Mouse (Mus musculus) hindbrain, embryonic 16.5 days (tissue): Measurements from ENCODE around the gene Podxl. TPM values are rescaled to one million over a fixed set of nuclear protein-coding genes. Genes with fewer than 3 reads are reported as not detected.
A peak's percentile ranks its signal among the peaks of the same experiment; 100 is the strongest.

Experiments
- ATAC-seq: fragments of 200-750 bp; cut with Nextera tagmentation; 2 replicates; pipeline ENCODE4 v1.8.0; 2017; ENCODE audit warnings: moderate TSS enrichment, moderate library complexity
- H3K27ac ChIP-seq: fragments of 300-500 bp; sonication (generic); 2 replicates; pipeline ENCODE4 v1.5.1; 2014; ENCODE audit warnings: low read depth, mild to moderate bottlenecking, control low read depth, low read length, moderate library complexity
- H3K27me3 ChIP-seq: fragments of 300-500 bp; sonication (generic); replicated peaks from 2 replicates; pipeline ENCODE4 v1.6.1; 2014; ENCODE audit warnings: low read length; ENCODE audit not compliant: control insufficient read depth, insufficient read depth
- H3K36me3 ChIP-seq: fragments of 300-500 bp; sonication (generic); 2 replicates; pipeline ENCODE4 v1.6.1; 2014; ENCODE audit warnings: mild to moderate bottlenecking, low read length, moderate library complexity, mixed read lengths; ENCODE audit not compliant: control insufficient read depth, insufficient read depth
- H3K4me1 ChIP-seq: fragments of 300-500 bp; sonication (generic); 2 replicates; pipeline ENCODE4 v1.6.1; 2014; ENCODE audit warnings: low read depth, low read length; ENCODE audit not compliant: control insufficient read depth, insufficient read depth
- H3K4me2 ChIP-seq: fragments of 300-500 bp; sonication (generic); 2 replicates; pipeline ENCODE4 v1.6.1; 2014; ENCODE audit warnings: mild to moderate bottlenecking, low read length, control low read depth, moderate library complexity
- H3K4me3 ChIP-seq: fragments of 300-500 bp; sonication (generic); 2 replicates; pipeline ENCODE4 v1.5.1; 2014; ENCODE audit warnings: mild to moderate bottlenecking, low read length, control low read depth, moderate library complexity
- H3K9ac ChIP-seq: fragments of 300-500 bp; sonication (generic); 2 replicates; pipeline ENCODE4 v1.6.1; 2014; ENCODE audit warnings: low read depth, mild to moderate bottlenecking, control low read depth, low read length, moderate library complexity
- H3K9me3 ChIP-seq: fragments of 300-500 bp; sonication (generic); 2 replicates; pipeline ENCODE4 v1.6.1; 2014; ENCODE audit warnings: mild to moderate bottlenecking, low read length, moderate library complexity; ENCODE audit not compliant: control insufficient read depth
- WGBS: fragments of 180-500 bp; shearing (Covaris S2); extraction: QIAGEN DNeasy Blood & Tissue Kit; methylation state at CpG from one replicate; pipeline ENCODE4 v1.1.7; 2014; 5-methylcytosine and 5-hydroxymethylcytosine counted together
- polyA plus RNA-seq: library from polyadenylated mRNA; unstranded; fragments of >200 nt; fragmentation: Nextera tagmentation; extraction: Ambion mirVana; gene quantifications from 2 replicates; pipeline ENCODE4 v1.2.1, GENCODE M21; 2015

The Podxl gene
- 8.3 and 11.3 TPM in 2 replicates for polyA plus RNA-seq

- H3K27ac ChIP-seq = peak within 1 kb of the TSS; percentile 1; the same call in 1 of the 2 replicates
Observed at GRCm38 (mm10) chr6:31563235-31564181, at the start of gene Podxl. Gene Podxl (minus strand): TSS chr6:31563981.

DNA sequence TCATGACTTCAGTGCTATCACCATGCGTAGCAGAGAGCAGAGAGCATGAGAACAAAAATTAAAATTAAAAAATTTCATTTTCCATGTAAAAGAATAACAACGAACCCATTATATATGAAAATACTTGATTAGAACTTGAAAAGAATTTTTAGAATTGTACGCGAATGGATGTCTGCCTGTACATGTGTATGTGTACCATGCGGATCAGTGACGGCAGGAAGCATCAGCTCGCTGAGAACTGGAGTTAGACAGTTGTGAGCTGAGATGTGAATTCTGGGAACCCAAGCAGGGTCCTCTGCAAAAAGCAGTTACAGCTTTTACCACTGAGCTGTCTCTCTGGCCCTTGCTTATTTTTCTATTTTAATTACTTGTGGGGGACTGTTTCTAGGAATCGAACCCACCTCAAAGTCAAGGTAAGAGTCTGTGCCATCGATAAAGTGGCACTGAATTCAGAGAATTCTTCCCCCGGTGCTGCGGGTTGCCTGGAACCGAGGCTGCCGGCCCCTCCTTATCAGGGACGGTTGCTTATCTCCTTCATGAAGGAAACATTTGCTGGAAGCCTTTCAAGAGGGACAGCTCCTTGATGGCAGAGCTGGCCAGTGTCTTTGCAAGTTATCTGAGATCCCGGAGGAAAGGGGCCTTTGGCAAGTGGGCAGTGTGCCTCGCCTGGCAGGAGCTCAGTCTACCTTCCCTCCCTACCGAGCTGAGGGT, 48.9 kb upstream of the Podxl start:
- no peak for ATAC-seq
- H3K27ac ChIP-seq = no peak overlapping the region
- no peaks in the 10 kb centered on the region for H3K9me3 ChIP-seq
- H3K4me3 ChIP-seq = no peak overlapping the region
- no peaks in the 10 kb centered on the region for H3K36me3 ChIP-seq
- H3K9ac ChIP-seq = no peak overlapping the region
- H3K4me2 ChIP-seq = no peak overlapping the region
- WGBS = 85% methylated on average over 17 of the region's 17 CpGs
- H3K4me1 ChIP-seq = no peaks in the 10 kb centered on the region
- no peaks in the 10 kb centered on the region for H3K27me3 ChIP-seq

More at GRCm38 (mm10) chr6:31563235-31564181, at the start of gene Podxl:
- peak; percentile 89 for ATAC-seq
- Histone ChIP-seq H3K4me1 (peaks cover 38% of the 10 kb centered on the region), H3K4me3 (peak within 1 kb of the TSS; percentile 87), H3K4me2 (peak within 1 kb of the TSS; percentile 98), H3K9me3 (no peaks in the 10 kb centered on the region), H3K27me3 (no peaks in the 10 kb centered on the region), H3K9ac (peak within 1 kb of the TSS; percentile 72), H3K36me3 (no peaks in the 10 kb centered on the region)
- under 1% methylated on average over 51 of the region's 91 CpGs for WGBS

DNA sequence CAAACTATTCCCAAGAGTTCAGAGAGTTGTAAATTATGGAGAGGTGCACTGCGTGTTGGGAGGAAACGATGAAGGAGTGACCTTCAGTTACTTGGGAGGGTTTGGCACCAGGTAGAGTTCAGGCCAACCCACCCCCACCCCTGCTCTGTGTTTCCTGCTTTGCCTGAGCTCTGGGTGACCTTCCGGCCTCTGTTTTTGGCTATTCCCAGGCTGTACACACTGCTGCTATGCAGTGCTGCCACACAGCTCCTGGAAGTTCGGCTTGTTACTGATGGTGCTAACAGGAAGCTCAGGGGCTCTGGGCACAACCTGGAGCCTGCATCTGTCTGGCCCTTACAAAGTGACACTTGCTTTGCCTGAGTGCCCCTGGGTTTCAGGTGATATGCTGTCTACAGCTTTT, 42.6 kb upstream of the Podxl start:
- Histone ChIP-seq H3K4me2 (no peak overlapping the region), H3K9me3 (no peaks in the 10 kb centered on the region), H3K27ac (no peak overlapping the region), H3K4me3 (no peak overlapping the region), H3K4me1 (no peaks in the 10 kb centered on the region), H3K27me3 (no peaks in the 10 kb centered on the region), H3K9ac (no peak overlapping the region), H3K36me3 (no peaks in the 10 kb centered on the region)
- ATAC-seq = no peak
- whole genome bisulfite sequencing = 87% methylated on average over 4 of the region's 4 CpGs

DNA sequence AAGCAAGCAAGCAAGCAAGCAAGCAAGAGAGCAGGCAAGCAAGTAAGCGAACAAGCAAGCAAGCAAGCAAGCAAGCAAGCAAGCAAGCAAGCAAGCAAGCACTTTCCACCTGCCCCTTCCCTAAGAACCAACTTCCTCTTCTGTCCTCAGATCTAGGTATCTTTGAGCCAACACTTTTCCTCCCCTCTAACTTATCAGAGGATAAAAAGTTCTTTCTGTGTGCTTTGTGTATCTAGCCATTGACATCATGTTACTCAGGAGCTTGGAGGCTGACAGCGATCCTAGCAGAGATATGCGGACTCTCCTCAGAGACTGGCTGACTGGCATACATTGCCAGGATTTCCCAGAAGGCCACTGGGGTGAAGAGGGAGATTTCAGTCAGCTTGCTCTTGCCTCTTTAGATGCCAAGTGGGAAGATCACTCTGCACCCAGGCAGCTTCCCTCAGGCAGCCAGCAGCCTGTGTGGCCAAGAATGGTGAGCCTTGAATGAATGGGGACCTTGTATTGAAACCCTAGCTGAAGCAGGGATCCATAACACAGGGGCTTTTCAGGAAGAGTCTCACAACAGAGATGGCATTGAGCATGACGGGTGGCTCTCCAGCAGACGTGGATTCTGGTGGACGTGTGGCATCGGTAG, 41.0 kb upstream of the Podxl start:
- peak; percentile 20; the same call in 1 of the 2 replicates for ATAC-seq
- Histone ChIP-seq H3K4me2 (no peak overlapping the region), H3K27me3 (no peaks in the 10 kb centered on the region), H3K4me1 (peaks cover 8% of the 10 kb centered on the region), H3K9me3 (no peaks in the 10 kb centered on the region), H3K9ac (no peak overlapping the region), H3K36me3 (no peaks in the 10 kb centered on the region), H3K4me3 (no peak overlapping the region), H3K27ac (no peak overlapping the region)
- 85% methylated on average over 7 of the region's 7 CpGs for WGBS

- Histone ChIP-seq H3K4me1 (peaks cover 8% of the 10 kb centered on the region), H3K36me3 (no peaks in the 10 kb centered on the region), H3K9me3 (no peaks in the 10 kb centered on the region), H3K9ac (no peak overlapping the region), H3K4me3 (no peak overlapping the region), H3K27me3 (no peaks in the 10 kb centered on the region), H3K4me2 (no peak overlapping the region), H3K27ac (no peak overlapping the region)
- 84% methylated on average over 4 of the region's 4 CpGs for WGBS
- ATAC-seq = no peak
Observed at GRCm38 (mm10) chr6:31602489-31602888, 38.7 kb upstream of the Podxl start.

DNA sequence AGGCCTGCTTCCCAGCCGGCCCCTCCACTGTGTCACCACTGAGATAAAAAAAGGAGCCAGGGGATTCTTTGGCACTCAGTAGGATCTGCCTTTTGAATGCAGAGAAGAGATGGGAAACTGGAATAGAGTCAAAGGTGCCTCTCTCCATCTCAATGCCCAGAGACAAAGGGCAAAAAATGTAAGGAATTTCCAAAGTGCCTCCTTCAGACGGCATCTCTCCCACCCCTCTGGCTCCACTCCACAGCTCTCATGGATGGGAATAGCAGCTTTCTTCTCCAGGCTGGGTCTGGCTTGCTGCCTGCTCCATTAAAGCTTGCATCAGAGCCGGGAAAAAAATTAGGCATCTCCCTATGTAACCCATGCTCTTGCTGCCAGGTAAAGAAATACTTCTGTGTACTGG, 37.4 kb upstream of the Podxl start:
- H3K27ac ChIP-seq = 0 out of 2 replicates have a peak overlapping the region, but pooled peaks have one; percentile 13
- H3K4me2 ChIP-seq = no peak overlapping the region
- no peaks in the 10 kb centered on the region for H3K27me3 ChIP-seq
- no peak overlapping the region for H3K9ac ChIP-seq
- peak; percentile 14; the same call in 1 of the 2 replicates for ATAC-seq
- H3K36me3 ChIP-seq = no peaks in the 10 kb centered on the region
- H3K9me3 ChIP-seq = no peaks in the 10 kb centered on the region
- H3K4me1 ChIP-seq = peaks cover 19% of the 10 kb centered on the region
- H3K4me3 ChIP-seq = no peak overlapping the region
- WGBS = 13% methylated on average over 3 of the region's 3 CpGs

GRCm38 (mm10) chr6:31599863-31600262, 36.1 kb upstream of the Podxl start:
- ATAC-seq = no peak
- Histone ChIP-seq H3K9ac (no peak overlapping the region), H3K4me3 (no peak overlapping the region), H3K4me1 (peaks cover 19% of the 10 kb centered on the region), H3K9me3 (no peaks in the 10 kb centered on the region), H3K27me3 (no peaks in the 10 kb centered on the region), H3K4me2 (no peak overlapping the region), H3K27ac (no peak overlapping the region; the same call in 1 of the 2 replicates), H3K36me3 (no peaks in the 10 kb centered on the region)
- 12% methylated on average over 3 of the region's 3 CpGs for WGBS

GRCm38 (mm10) chr6:31598349-31598911, 34.6 kb upstream of the Podxl start:
- Histone ChIP-seq H3K4me3 (no peak overlapping the region), H3K27ac (no peak overlapping the region), H3K9me3 (no peaks in the 10 kb centered on the region), H3K4me2 (no peak overlapping the region), H3K36me3 (no peaks in the 10 kb centered on the region), H3K27me3 (no peaks in the 10 kb centered on the region), H3K4me1 (peaks cover 19% of the 10 kb centered on the region), H3K9ac (no peak overlapping the region)
- WGBS = 77% methylated on average over 6 of the region's 6 CpGs
- no peak for ATAC-seq
